Comparison of ENCODE assay signal across 14 mouse cellular contexts in the genomic region with DNA sequence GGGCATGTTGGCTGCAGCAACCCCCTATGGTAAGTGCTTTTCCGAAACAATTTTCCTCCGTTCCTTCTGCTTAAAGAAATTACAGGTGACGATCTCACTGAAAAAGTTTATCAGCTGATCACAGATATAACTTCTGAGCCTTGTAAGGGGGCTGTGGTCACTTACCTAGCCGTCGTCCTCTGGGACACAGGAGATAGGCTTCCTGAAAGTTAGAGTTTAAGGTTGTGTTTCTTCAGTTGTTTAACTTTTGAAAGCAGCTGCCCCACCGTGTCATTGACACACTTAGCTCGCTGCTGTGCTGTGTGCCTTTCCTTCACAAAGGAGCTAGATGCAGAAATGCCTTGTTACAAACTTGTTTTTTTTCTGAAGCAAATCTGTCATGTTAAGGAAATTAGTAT. TPM values are rescaled to one million over a fixed set of nuclear protein-coding genes. Genes with fewer than 3 reads are reported as not detected.
A peak's percentile ranks its signal among the peaks of the same experiment; 100 is the strongest.
DNase-seq lines count a peak whose midpoint lies in the region; ATAC-seq and TF ChIP-seq lines count a peak whose summit lies in the region.
"Had no signal": no experiment of that assay in that cellular context is flagged by ENCODE, and none has a peak within 500 bp of the region (broad histone marks: within the 10 kb centered on the region; RNA-seq: fewer than 3 reads in every experiment).

No protein-coding gene starts in this region.

- no peak for ATAC-seq in lung, embryonic 16.5 days (ENCODE audit: low read depth)
- ATAC-seq in liver, embryonic 15.5 days (ENCODE audit: insufficient read depth) = peak; percentile 68
- ATAC-seq in forebrain, embryonic 16.5 days = no peak
- ATAC-seq: activated CD4-positive, CD25-positive, alpha-beta regulatory T cell, adult 4 months had no signal

- WGBS in lung, embryonic 16.5 days = 49% methylated on average over 7 of the region's 7 CpGs
- WGBS in liver, embryonic 15.5 days (ENCODE audit: insufficient replicate concordance) = 18% methylated on average over 7 of the region's 7 CpGs
- 84% methylated on average over 7 of the region's 7 CpGs for WGBS in forebrain, embryonic 16.5 days
- WGBS in midbrain, embryonic 10.5 days = 88% methylated on average over 7 of the region's 7 CpGs

- peak overlapping the region; percentile 28; the same call in 1 of the 2 replicates for H3K9ac ChIP-seq in lung, embryonic 16.5 days (ENCODE audit: low read length)
- peak overlapping the region; percentile 62 for H3K9ac ChIP-seq in liver, embryonic 15.5 days
- H3K9ac ChIP-seq in forebrain, embryonic 16.5 days (replicated peaks; ENCODE audit: low read depth, low read length) = no peak overlapping the region
- H3K9ac ChIP-seq: hindbrain, embryonic 13.5 days; midbrain, embryonic 12.5 days had no signal

- peak overlapping the region; percentile 97 for H3K27ac ChIP-seq in gastrocnemius, adult 2 months
- H3K27ac ChIP-seq in lung, embryonic 16.5 days (ENCODE audit: low read length) = no peak overlapping the region
- H3K27ac ChIP-seq in liver, embryonic 15.5 days (replicated peaks) = peak overlapping the region; percentile 94
- H3K27ac ChIP-seq in forebrain, embryonic 16.5 days (ENCODE audit: low read length) = no peak overlapping the region
- H3K27ac ChIP-seq in midbrain, embryonic 10.5 days (replicated peaks) = no peak overlapping the region
- H3K27ac ChIP-seq: hindbrain, embryonic 13.5 days; limb, embryonic 10.5 days; midbrain, embryonic 12.5 days had no signal

- peaks cover 5% of the 10 kb centered on the region for H3K9me3 ChIP-seq in lung, embryonic 16.5 days (ENCODE audit: control insufficient read depth, low read length)
- peaks cover 6% of the 10 kb centered on the region for H3K9me3 ChIP-seq in liver, embryonic 15.5 days (replicated peaks)
- H3K9me3 ChIP-seq in forebrain, embryonic 16.5 days (ENCODE audit: control insufficient read depth, low read length) = no peaks in the 10 kb centered on the region
- H3K9me3 ChIP-seq in midbrain, embryonic 10.5 days (replicated peaks) = peaks cover 7% of the 10 kb centered on the region; the same call in 1 of the 2 replicates
- H3K9me3 ChIP-seq: limb, embryonic 10.5 days had no signal

- H3K4me2 ChIP-seq in lung, embryonic 16.5 days (ENCODE audit: low read depth, low read length) = no peak overlapping the region
- peak overlapping the region; percentile 72 for H3K4me2 ChIP-seq in liver, embryonic 15.5 days
- no peak overlapping the region for H3K4me2 ChIP-seq in forebrain, embryonic 16.5 days (ENCODE audit: low read length)
- H3K4me2 ChIP-seq: hindbrain, embryonic 13.5 days; midbrain, embryonic 12.5 days had no signal

- intact Hi-C loops in gastrocnemius, adult 2 months (cut with DNase I) = loop anchor here (5.0 to 10.0 kb wide), 2 partner anchors 51 to 228 kb away; partner anchors contain the start of gene Dbt

- H3K27me3 ChIP-seq in lung, embryonic 16.5 days (ENCODE audit: control insufficient read depth, insufficient read depth, low read depth, low read length) = no peaks in the 10 kb centered on the region
- no peaks in the 10 kb centered on the region for H3K27me3 ChIP-seq in liver, embryonic 15.5 days
- no peaks in the 10 kb centered on the region for H3K27me3 ChIP-seq in forebrain, embryonic 16.5 days (replicated peaks; ENCODE audit: control insufficient read depth, insufficient read depth, low read length)
- no peaks in the 10 kb centered on the region for H3K27me3 ChIP-seq in midbrain, embryonic 10.5 days (ENCODE audit: low read depth, poor library complexity, severe bottlenecking)
- H3K27me3 ChIP-seq: hindbrain, embryonic 13.5 days; midbrain, embryonic 12.5 days had no signal

- DNase-seq in gastrocnemius, adult 2 months = no peak
- no peak for DNase-seq in gastrocnemius, postnatal 4 days (ENCODE audit: low spot score in 2 of 2)
- no peak for DNase-seq in lung, postnatal 25 days (ENCODE audit: low spot score)
- no peak for DNase-seq in midbrain, embryonic 10.5 days (ENCODE audit: low spot score)
- no peak for DNase-seq in urinary bladder, postnatal 10 days (ENCODE audit: low spot score)
- DNase-seq: layer of hippocampus, adult 9-11 months; spleen, adult 18-20 months had no signal

- no peaks in the 10 kb centered on the region for H3K36me3 ChIP-seq in lung, embryonic 16.5 days (ENCODE audit: control insufficient read depth, insufficient read depth, low read length)
- H3K36me3 ChIP-seq in liver, embryonic 15.5 days (replicated peaks) = peaks cover 13% of the 10 kb centered on the region
- H3K36me3 ChIP-seq in forebrain, embryonic 16.5 days (ENCODE audit: control insufficient read depth, insufficient read depth) = no peaks in the 10 kb centered on the region
- no peaks in the 10 kb centered on the region for H3K36me3 ChIP-seq in midbrain, embryonic 10.5 days
- H3K36me3 ChIP-seq: hindbrain, embryonic 13.5 days; limb, embryonic 10.5 days; midbrain, embryonic 12.5 days had no signal

- TF ChIP-seq CTCF in gastrocnemius, adult 2 months (IDR thresholded peaks at IDR 0.05) = no peak

- peak overlapping the region; percentile 80 for H3K4me3 ChIP-seq in gastrocnemius, adult 2 months
- H3K4me3 ChIP-seq in lung, embryonic 16.5 days (ENCODE audit: low read length) = no peak overlapping the region
- peak overlapping the region; percentile 64 for H3K4me3 ChIP-seq in liver, embryonic 15.5 days (replicated peaks)
- H3K4me3 ChIP-seq in forebrain, embryonic 16.5 days (replicated peaks; ENCODE audit: low read length) = no peak overlapping the region
- no peak overlapping the region for H3K4me3 ChIP-seq in midbrain, embryonic 10.5 days
- H3K4me3 ChIP-seq: hindbrain, embryonic 13.5 days; limb, embryonic 10.5 days; midbrain, embryonic 12.5 days had no signal

- no peaks in the 10 kb centered on the region for H3K4me1 ChIP-seq in lung, embryonic 16.5 days (replicated peaks; ENCODE audit: control insufficient read depth, insufficient read depth, low read length)
- H3K4me1 ChIP-seq in liver, embryonic 15.5 days (replicated peaks) = peaks cover 33% of the 10 kb centered on the region
- H3K4me1 ChIP-seq in forebrain, embryonic 16.5 days (replicated peaks; ENCODE audit: control insufficient read depth, insufficient read depth, low read length) = no peaks in the 10 kb centered on the region
- no peaks in the 10 kb centered on the region for H3K4me1 ChIP-seq in midbrain, embryonic 10.5 days
- H3K4me1 ChIP-seq: hindbrain, embryonic 13.5 days; limb, embryonic 10.5 days; midbrain, embryonic 12.5 days had no signal

RNA-seq across cellular contexts. Expression of gene Lrrc39, which starts 0.3 kb away (rescaled TPM):
- total RNA-seq in gastrocnemius, adult 2 months (2021) = 10 to 100 TPM; 50.7 to 64.4 TPM
- 10 to 100 TPM; 37.8 to 38.6 TPM for total RNA-seq in gastrocnemius, postnatal 4 days (2021)
- polyA plus RNA-seq in lung, embryonic 16.5 days (2015; fragmentation: Nextera tagmentation; extraction: Ambion mirVana) = 0.67 and 0.93 TPM in 2 replicates
- polyA plus RNA-seq in liver, embryonic 15.5 days (2015; fragmentation: Nextera tagmentation; extraction: Ambion mirVana) = 2.8 and 2.9 TPM in 2 replicates
- polyA plus RNA-seq in forebrain, embryonic 16.5 days (2015; fragmentation: Nextera tagmentation; extraction: Ambion mirVana) = 0.29 and 0.42 TPM in 2 replicates
- 0.56 and 0.63 TPM in 2 replicates for polyA plus RNA-seq in midbrain, embryonic 10.5 days (2016; fragmentation: Nextera tagmentation; extraction: Ambion mirVana)

RNA-seq across cellular contexts. Expression of gene Sass6, which starts 31.7 kb away (rescaled TPM):
- total RNA-seq in gastrocnemius, adult 2 months (2021) = 1 to 10 TPM; 1.8 to 3.5 TPM
- 1 to 10 TPM; 6.3 to 7.8 TPM for total RNA-seq in gastrocnemius, postnatal 4 days (2021)
- 22.3 and 29.2 TPM in 2 replicates for polyA plus RNA-seq in lung, embryonic 16.5 days (2015; fragmentation: Nextera tagmentation; extraction: Ambion mirVana)
- polyA plus RNA-seq in liver, embryonic 15.5 days (2015; fragmentation: Nextera tagmentation; extraction: Ambion mirVana) = 17.0 and 18.5 TPM in 2 replicates
- 18.2 and 19.3 TPM in 2 replicates for polyA plus RNA-seq in forebrain, embryonic 16.5 days (2015; fragmentation: Nextera tagmentation; extraction: Ambion mirVana)
- 37.3 and 39.5 TPM in 2 replicates for polyA plus RNA-seq in midbrain, embryonic 10.5 days (2016; fragmentation: Nextera tagmentation; extraction: Ambion mirVana)

RNA-seq across cellular contexts. Expression of gene Dbt, which starts 50.2 kb away (rescaled TPM):
- 10 to 100 TPM; 25.5 to 45.6 TPM for total RNA-seq in gastrocnemius, adult 2 months (2021)
- 10 to 100 TPM; 16.1 to 16.9 TPM for total RNA-seq in gastrocnemius, postnatal 4 days (2021)
- polyA plus RNA-seq in lung, embryonic 16.5 days (2015; fragmentation: Nextera tagmentation; extraction: Ambion mirVana) = 15.9 and 21.0 TPM in 2 replicates
- 14.2 and 16.1 TPM in 2 replicates for polyA plus RNA-seq in liver, embryonic 15.5 days (2015; fragmentation: Nextera tagmentation; extraction: Ambion mirVana)
- polyA plus RNA-seq in forebrain, embryonic 16.5 days (2015; fragmentation: Nextera tagmentation; extraction: Ambion mirVana) = 16.1 and 16.9 TPM in 2 replicates
- polyA plus RNA-seq in midbrain, embryonic 10.5 days (2016; fragmentation: Nextera tagmentation; extraction: Ambion mirVana) = 11.4 and 12.4 TPM in 2 replicates

RNA-seq across cellular contexts. Expression of gene Trmt13, which starts 51.3 kb away (rescaled TPM):
- total RNA-seq in gastrocnemius, adult 2 months (2021) = 1 to 10 TPM; 6.2 TPM
- total RNA-seq in gastrocnemius, postnatal 4 days (2021) = 10 to 100 TPM; 11.2 to 13.0 TPM
- polyA plus RNA-seq in lung, embryonic 16.5 days (2015; fragmentation: Nextera tagmentation; extraction: Ambion mirVana) = 24.6 and 28.1 TPM in 2 replicates
- polyA plus RNA-seq in liver, embryonic 15.5 days (2015; fragmentation: Nextera tagmentation; extraction: Ambion mirVana) = 7.3 and 8.2 TPM in 2 replicates
- polyA plus RNA-seq in forebrain, embryonic 16.5 days (2015; fragmentation: Nextera tagmentation; extraction: Ambion mirVana) = 28.4 and 35.2 TPM in 2 replicates
- 25.0 and 26.9 TPM in 2 replicates for polyA plus RNA-seq in midbrain, embryonic 10.5 days (2016; fragmentation: Nextera tagmentation; extraction: Ambion mirVana)

RNA-seq across cellular contexts. Expression of gene Rtca, which starts 55.1 kb away (rescaled TPM):
- 10 to 100 TPM; 21.0 to 21.6 TPM for total RNA-seq in gastrocnemius, adult 2 months (2021)
- total RNA-seq in gastrocnemius, postnatal 4 days (2021) = 10 to 100 TPM; 29.8 to 30.1 TPM
- polyA plus RNA-seq in lung, embryonic 16.5 days (2015; fragmentation: Nextera tagmentation; extraction: Ambion mirVana) = 54.2 and 57.5 TPM in 2 replicates
- 24.4 and 25.1 TPM in 2 replicates for polyA plus RNA-seq in liver, embryonic 15.5 days (2015; fragmentation: Nextera tagmentation; extraction: Ambion mirVana)
- 104 and 106 TPM in 2 replicates for polyA plus RNA-seq in forebrain, embryonic 16.5 days (2015; fragmentation: Nextera tagmentation; extraction: Ambion mirVana)
- 122 and 126 TPM in 2 replicates for polyA plus RNA-seq in midbrain, embryonic 10.5 days (2016; fragmentation: Nextera tagmentation; extraction: Ambion mirVana)

Comparison
In these comparisons a context has a peak if more than half of its experiments do, and no peak if none do; other contexts are left out.
1. H3K27ac ChIP-seq: peak in gastrocnemius, adult 2 months (single experiment) and liver, embryonic 15.5 days (single experiment); none in lung, embryonic 16.5 days (single experiment), forebrain, embryonic 16.5 days (single experiment) and midbrain, embryonic 10.5 days (single experiment).
2. H3K4me3 ChIP-seq: peak in gastrocnemius, adult 2 months (single experiment) and liver, embryonic 15.5 days (single experiment); none in lung, embryonic 16.5 days (single experiment), forebrain, embryonic 16.5 days (single experiment) and midbrain, embryonic 10.5 days (single experiment).